Mouse (Mus musculus) forebrain, embryonic 15.5 days (tissue): ENCODE measurements around the gene Bcas3. TPM values are rescaled to one million over a fixed set of nuclear protein-coding genes. Genes with fewer than 3 reads are reported as not detected.
A peak's percentile ranks its signal among the peaks of the same experiment; 100 is the strongest.

Source experiments
- ATAC-seq: fragments of 200-750 bp; cut with Nextera tagmentation; replicated peaks from 2 replicates; pipeline ENCODE4 v1.8.0; 2017; ENCODE audit warnings: mild to moderate bottlenecking, moderate TSS enrichment, moderate library complexity
- H3K27ac ChIP-seq: fragments of 300-500 bp; sonication (generic); replicated peaks from 2 replicates; pipeline ENCODE4 v1.5.1; 2015; ENCODE audit warnings: mild to moderate bottlenecking, inconsistent platforms
- H3K27me3 ChIP-seq: fragments of 300-500 bp; sonication (generic); 2 replicates; pipeline ENCODE4 v1.6.1; 2015; ENCODE audit warnings: inconsistent platforms
- H3K36me3 ChIP-seq: fragments of 300-500 bp; sonication (generic); 2 replicates; pipeline ENCODE4 v1.6.1; 2015; ENCODE audit warnings: mild to moderate bottlenecking, inconsistent platforms
- H3K4me1 ChIP-seq: fragments of 300-500 bp; sonication (generic); 2 replicates; pipeline ENCODE4 v1.6.1; 2015; ENCODE audit warnings: inconsistent platforms
- H3K4me2 ChIP-seq: fragments of 300-500 bp; sonication (generic); replicated peaks from 2 replicates; pipeline ENCODE4 v1.6.1; 2015; ENCODE audit warnings: mild to moderate bottlenecking, inconsistent platforms
- H3K4me3 ChIP-seq: fragments of 300-500 bp; sonication (generic); 2 replicates; pipeline ENCODE4 v1.5.1; 2015; ENCODE audit warnings: mild to moderate bottlenecking, inconsistent platforms
- H3K9ac ChIP-seq: fragments of 300-500 bp; sonication (generic); replicated peaks from 2 replicates; pipeline ENCODE4 v1.6.1; 2015; ENCODE audit warnings: mild to moderate bottlenecking, inconsistent platforms
- H3K9me3 ChIP-seq: fragments of 300-500 bp; sonication (generic); 2 replicates; pipeline ENCODE4 v1.6.1; 2016; ENCODE audit warnings: inconsistent platforms
- WGBS: fragments of 180-500 bp; shearing (Covaris S2); methylation state at CpG from one replicate; pipeline ENCODE4 v1.1.7; 2015; ENCODE audit warnings: mixed read lengths; 5-methylcytosine and 5-hydroxymethylcytosine counted together
- polyA plus RNA-seq: library from polyadenylated mRNA; unstranded; fragments of >200 nt; fragmentation: Nextera tagmentation; extraction: Ambion mirVana; gene quantifications from 2 replicates; pipeline ENCODE4 v1.2.1, GENCODE M21; 2015

The Bcas3 gene
- polyA plus RNA-seq, 1 experiment from 2014 or later: 30.1 TPM

DNA sequence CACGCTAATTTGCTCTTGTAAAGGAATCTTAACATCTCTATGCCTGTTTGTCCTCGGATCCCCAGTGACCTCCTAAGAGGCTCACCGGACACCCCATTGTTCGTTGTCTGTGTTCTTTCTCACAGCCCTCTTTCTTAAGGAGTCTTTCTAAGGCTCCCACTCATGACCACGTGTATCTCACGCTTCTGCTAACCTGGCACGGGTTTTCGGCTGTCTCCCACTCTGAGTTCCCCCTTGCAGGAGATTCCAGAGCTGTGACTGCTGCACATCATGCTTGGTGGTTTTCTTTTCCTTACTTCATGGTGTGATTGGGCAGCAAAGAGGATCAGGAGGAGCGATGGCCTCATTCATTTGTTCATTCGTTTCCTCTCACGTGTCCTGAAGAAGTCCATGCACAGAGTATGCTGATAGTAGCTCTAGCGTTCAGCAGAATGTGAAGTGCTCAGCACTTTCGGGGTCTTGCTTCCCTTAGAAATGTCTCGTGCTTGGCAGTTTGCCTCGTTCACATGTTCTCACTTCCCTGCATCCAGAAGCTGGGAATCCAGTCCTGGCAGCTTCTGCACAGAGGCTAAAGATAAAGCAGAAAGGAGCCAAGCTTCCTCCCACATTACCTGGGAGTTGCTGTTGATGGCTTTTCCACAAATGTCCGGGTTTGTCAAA is 172.0 kb downstream of the Bcas3 start:
- H3K27ac ChIP-seq: no peak overlapping the region
- H3K4me1 ChIP-seq: peaks cover 23% of the 10 kb centered on the region
- WGBS: 6% methylated on average over 16 of the region's 16 CpGs
- peak overlapping the region; percentile 54 for H3K4me2 ChIP-seq
- ATAC-seq: no peak
- peaks cover 30% of the 10 kb centered on the region; the same call in 1 of the 2 replicates for H3K27me3 ChIP-seq
- H3K4me3 ChIP-seq: no peak overlapping the region
- H3K36me3 ChIP-seq: no peaks in the 10 kb centered on the region
- H3K9ac ChIP-seq: no peak overlapping the region
- H3K9me3 ChIP-seq: no peaks in the 10 kb centered on the region

DNA sequence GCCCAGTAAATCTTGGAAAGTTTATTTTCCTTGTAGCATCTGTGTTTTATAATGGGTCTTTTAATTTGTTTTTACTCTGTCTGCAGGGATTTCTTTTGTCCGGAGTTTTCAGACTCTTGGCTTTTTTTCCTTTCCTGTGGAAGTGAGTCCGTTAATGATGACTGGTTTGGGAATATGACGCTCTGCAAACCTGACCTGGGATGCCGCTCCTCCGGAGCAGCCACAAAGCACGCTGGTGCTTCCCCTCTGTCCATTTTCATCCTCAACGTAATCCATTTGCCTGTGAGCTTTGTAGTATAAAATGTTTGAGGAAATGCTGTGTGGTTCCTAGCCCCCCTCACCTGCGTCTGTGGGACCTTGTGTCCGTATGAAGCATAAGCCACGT is 172.5 kb downstream of the Bcas3 start:
- Histone ChIP-seq H3K4me3 (no peak overlapping the region), H3K27ac (no peak overlapping the region), H3K27me3 (peaks cover 27% of the 10 kb centered on the region; the same call in 1 of the 2 replicates), H3K9me3 (no peaks in the 10 kb centered on the region), H3K4me2 (peak overlapping the region; percentile 54), H3K9ac (no peak overlapping the region), H3K36me3 (no peaks in the 10 kb centered on the region), H3K4me1 (peaks cover 23% of the 10 kb centered on the region)
- no peak for ATAC-seq
- WGBS: 25% methylated on average over 10 of the region's 10 CpGs

DNA sequence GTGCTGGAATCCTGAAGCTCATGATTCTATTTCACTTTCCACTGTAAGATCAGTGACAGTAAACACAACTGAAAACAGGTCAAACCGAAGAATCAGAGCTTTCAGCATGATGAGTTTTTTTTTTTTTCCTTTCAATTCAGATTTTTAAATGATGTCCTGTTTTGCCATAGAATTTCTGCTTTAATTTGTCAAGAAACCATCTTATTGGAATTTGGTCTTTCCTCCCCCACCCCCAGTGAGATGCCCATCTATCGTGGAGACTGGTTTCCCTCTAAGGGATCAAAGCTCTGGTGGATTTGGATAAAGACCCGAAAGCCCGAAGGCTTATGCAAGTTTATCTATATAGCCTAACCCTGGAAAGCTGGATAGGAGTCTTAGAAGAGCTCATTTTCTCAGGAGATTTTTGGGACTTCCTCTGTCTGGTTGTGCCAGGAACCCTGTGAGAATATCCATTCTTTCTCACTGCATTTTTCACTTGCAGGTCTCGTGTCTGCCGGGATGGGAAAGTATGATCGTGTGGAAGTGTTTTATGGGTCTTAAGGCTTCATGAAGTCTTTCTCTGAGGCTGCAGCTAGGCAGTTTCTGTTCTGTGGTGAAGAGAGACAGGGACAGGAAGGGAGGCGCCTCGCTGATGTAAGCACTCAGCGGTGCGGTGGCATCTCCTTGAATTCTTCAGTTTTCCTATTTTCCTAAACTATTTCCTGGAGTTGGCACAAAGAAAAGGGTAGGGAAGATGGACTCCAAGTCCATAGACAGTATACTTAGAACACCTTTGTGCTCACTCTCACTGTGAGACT is 173.2 kb downstream of the Bcas3 start:
- no peak overlapping the region for H3K4me3 ChIP-seq
- 32% methylated on average over 11 of the region's 11 CpGs for WGBS
- ATAC-seq: no peak
- no peak overlapping the region for H3K27ac ChIP-seq
- H3K4me1 ChIP-seq: peaks cover 23% of the 10 kb centered on the region
- H3K9me3 ChIP-seq: no peaks in the 10 kb centered on the region
- peaks cover 27% of the 10 kb centered on the region; the same call in 1 of the 2 replicates for H3K27me3 ChIP-seq
- H3K4me2 ChIP-seq: no peak overlapping the region
- H3K9ac ChIP-seq: no peak overlapping the region
- H3K36me3 ChIP-seq: no peaks in the 10 kb centered on the region

DNA sequence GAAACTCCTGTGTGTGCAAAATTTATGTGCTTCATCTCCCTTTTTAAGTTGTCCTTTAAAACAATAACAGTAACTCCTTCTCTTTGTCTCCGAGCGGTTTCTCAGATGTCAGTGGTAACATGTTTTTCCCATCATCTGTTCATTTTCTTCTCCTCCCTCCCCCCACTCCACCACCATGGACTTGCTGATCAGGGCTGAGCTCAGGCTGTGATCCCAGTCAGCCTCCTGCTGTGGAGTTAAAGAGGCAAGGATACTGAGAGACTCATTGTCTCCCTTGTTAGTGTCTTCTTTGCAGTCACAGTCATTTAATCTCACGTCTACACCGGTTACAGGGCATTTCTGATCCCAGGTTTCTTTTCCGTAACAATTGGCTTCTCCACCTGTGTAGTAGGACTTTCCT is 174.3 kb downstream of the Bcas3 start:
- Histone ChIP-seq H3K4me3 (no peak overlapping the region), H3K9me3 (no peaks in the 10 kb centered on the region), H3K27ac (no peak overlapping the region), H3K27me3 (peaks cover 22% of the 10 kb centered on the region; the same call in 1 of the 2 replicates), H3K36me3 (no peaks in the 10 kb centered on the region), H3K4me2 (no peak overlapping the region), H3K4me1 (peaks cover 23% of the 10 kb centered on the region), H3K9ac (no peak overlapping the region)
- ATAC-seq: no peak
- WGBS: 23% methylated on average over 5 of the region's 5 CpGs

DNA sequence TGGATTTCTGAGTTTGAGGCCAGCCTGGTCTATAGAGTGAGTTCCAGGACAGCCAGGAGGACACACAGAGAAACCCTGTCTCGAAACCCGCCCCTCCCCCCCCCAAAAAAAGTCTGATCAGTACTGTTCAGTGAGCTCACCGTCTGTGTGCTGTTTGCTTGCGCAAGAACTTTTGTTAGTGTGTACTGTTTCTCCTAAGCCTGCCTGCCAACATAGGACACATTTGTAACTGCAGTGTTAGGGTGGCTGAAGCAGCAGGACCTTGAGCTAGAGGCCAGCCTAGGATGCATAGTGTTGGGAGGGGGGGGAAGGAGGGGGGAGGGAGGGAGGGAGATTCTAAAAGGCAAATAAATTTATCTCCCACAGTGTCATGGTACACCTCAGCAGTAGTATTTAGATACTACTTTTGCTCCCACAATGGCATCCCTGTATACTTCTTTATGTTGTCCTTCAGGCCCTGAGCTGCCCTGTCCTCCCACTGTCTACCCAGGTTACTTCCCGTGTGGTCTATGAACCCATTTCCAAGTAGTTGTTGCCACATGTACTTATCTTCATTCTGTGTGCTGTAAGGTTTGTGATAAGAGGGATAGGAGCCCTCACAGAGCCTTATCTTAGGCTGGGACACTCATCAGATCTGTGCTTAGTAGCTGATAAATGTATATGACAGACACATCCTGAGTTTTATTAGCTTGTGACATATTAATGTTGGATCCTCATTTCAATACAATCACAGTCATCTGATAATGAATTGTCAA is 176.7 kb downstream of the Bcas3 start:
- no peak overlapping the region for H3K27ac ChIP-seq
- 67% methylated on average over 5 of the region's 5 CpGs for WGBS

DNA sequence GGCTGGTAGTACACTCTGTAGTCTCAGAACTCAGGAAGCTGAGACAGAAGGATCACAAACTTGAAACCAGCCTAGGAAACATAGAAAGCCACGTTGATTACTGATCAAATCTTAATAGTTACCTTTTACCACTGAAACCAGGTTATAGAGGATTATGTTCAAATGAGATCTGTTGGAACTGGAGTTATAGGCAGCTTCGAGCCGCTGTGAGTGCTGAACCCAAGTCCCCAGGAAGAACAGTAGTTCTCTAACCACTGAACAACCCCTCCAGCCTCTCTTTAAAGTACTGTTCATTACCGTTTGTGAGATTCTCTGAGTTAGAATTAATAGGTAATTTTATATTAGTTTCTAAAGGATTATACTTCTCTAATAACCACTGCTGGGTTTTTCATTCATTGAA is 188.0 kb downstream of the Bcas3 start:
- Histone ChIP-seq H3K4me1 (0 out of 2 replicates have a peak, but pooled peaks cover 4% of the 10 kb centered on the region), H3K9ac (no peak overlapping the region), H3K4me3 (no peak overlapping the region), H3K36me3 (no peaks in the 10 kb centered on the region), H3K4me2 (no peak overlapping the region), H3K27me3 (no peaks in the 10 kb centered on the region), H3K27ac (no peak overlapping the region), H3K9me3 (no peaks in the 10 kb centered on the region)
- WGBS: 82% methylated on average over 4 of the region's 4 CpGs
- no peak for ATAC-seq

More for the DNA sequence above, 176.7 kb downstream of the Bcas3 start:
- H3K4me2 ChIP-seq: no peak overlapping the region
- H3K9ac ChIP-seq: no peak overlapping the region
- H3K36me3 ChIP-seq: no peaks in the 10 kb centered on the region
- no peak overlapping the region for H3K4me3 ChIP-seq
- H3K27me3 ChIP-seq: peaks cover 16% of the 10 kb centered on the region; the same call in 1 of the 2 replicates
- no peak for ATAC-seq
- H3K9me3 ChIP-seq: no peaks in the 10 kb centered on the region
- H3K4me1 ChIP-seq: peaks cover 14% of the 10 kb centered on the region

DNA sequence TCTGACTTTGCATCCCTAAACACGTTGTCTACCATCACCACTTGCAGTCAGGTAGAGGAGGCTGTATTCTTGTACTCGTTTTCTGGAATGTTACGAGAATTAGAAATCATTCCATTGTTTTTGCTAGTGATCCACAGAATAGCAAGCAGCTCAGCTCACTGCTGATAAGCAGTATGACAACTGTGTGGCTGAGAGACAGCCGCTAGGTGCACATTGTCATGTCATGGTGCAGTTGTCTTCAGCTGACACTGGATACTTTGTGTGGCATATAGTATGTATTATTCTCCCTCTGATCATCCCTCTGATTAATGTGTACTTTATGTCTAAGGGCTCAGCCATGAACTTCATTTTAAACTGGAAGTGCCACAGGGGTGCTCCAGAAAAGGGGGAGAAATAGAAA is 190.3 kb downstream of the Bcas3 start:
- no peak overlapping the region for H3K27ac ChIP-seq
- 0 out of 2 replicates have a peak, but pooled peaks cover 4% of the 10 kb centered on the region for H3K4me1 ChIP-seq
- no peaks in the 10 kb centered on the region for H3K9me3 ChIP-seq
- H3K36me3 ChIP-seq: no peaks in the 10 kb centered on the region
- no peak overlapping the region for H3K9ac ChIP-seq
- 81% methylated on average over 4 of the region's 4 CpGs for WGBS
- H3K4me3 ChIP-seq: no peak overlapping the region
- no peak for ATAC-seq
- H3K27me3 ChIP-seq: no peaks in the 10 kb centered on the region
- H3K4me2 ChIP-seq: no peak overlapping the region

GRCm38 (mm10) chr11:85545602-85546001 is 192.6 kb downstream of the Bcas3 start:
- Histone ChIP-seq H3K27ac (no peak overlapping the region), H3K36me3 (no peaks in the 10 kb centered on the region), H3K9ac (no peak overlapping the region), H3K4me2 (no peak overlapping the region), H3K4me1 (no peaks in the 10 kb centered on the region), H3K4me3 (no peak overlapping the region), H3K9me3 (no peaks in the 10 kb centered on the region), H3K27me3 (no peaks in the 10 kb centered on the region)
- WGBS: 56% methylated on average over 5 of the region's 5 CpGs
- ATAC-seq: no peak

GRCm38 (mm10) chr11:85547966-85548365 is 195.0 kb downstream of the Bcas3 start:
- no peak overlapping the region for H3K27ac ChIP-seq
- no peak overlapping the region for H3K4me3 ChIP-seq
- 60% methylated on average over 6 of the region's 6 CpGs for WGBS
- no peak for ATAC-seq
- H3K36me3 ChIP-seq: no peaks in the 10 kb centered on the region
- no peaks in the 10 kb centered on the region for H3K9me3 ChIP-seq
- no peak overlapping the region for H3K9ac ChIP-seq
- no peaks in the 10 kb centered on the region for H3K27me3 ChIP-seq
- H3K4me2 ChIP-seq: no peak overlapping the region
- H3K4me1 ChIP-seq: no peaks in the 10 kb centered on the region

GRCm38 (mm10) chr11:85549651-85550050 is 196.7 kb downstream of the Bcas3 start:
- ATAC-seq: no peak
- H3K9me3 ChIP-seq: no peaks in the 10 kb centered on the region
- no peaks in the 10 kb centered on the region for H3K27me3 ChIP-seq
- H3K4me1 ChIP-seq: no peaks in the 10 kb centered on the region
- H3K36me3 ChIP-seq: no peaks in the 10 kb centered on the region
- 86% methylated on average over 3 of the region's 3 CpGs for WGBS
- H3K4me2 ChIP-seq: no peak overlapping the region
- no peak overlapping the region for H3K27ac ChIP-seq
- no peak overlapping the region for H3K9ac ChIP-seq
- no peak overlapping the region for H3K4me3 ChIP-seq

DNA sequence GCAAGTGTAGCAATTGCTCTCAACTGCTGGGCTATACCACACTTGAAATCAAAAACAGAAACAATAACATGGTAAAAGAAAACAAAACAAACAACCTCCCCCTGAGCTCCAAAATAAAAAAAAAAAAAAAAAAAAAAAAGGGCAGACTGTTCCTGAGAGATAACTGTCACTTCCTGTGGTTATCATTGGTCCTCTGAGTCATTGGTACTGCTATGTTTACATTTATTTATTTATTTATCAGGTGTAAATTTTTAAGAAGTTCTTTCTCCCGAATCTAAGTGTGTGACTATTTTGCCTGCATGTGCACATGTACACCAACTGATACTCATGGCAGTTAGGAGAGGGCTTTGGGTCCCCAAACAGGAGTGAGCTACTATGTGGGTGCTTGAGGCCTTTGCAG is 202.1 kb downstream of the Bcas3 start:
- H3K9me3 ChIP-seq: no peaks in the 10 kb centered on the region
- H3K4me2 ChIP-seq: no peak overlapping the region
- H3K36me3 ChIP-seq: no peaks in the 10 kb centered on the region
- no peak overlapping the region for H3K4me3 ChIP-seq
- H3K4me1 ChIP-seq: no peaks in the 10 kb centered on the region
- H3K27me3 ChIP-seq: no peaks in the 10 kb centered on the region
- no peak for ATAC-seq
- no peak overlapping the region for H3K9ac ChIP-seq
- WGBS: 75% methylated on average over 1 of the region's 1 CpGs
- no peak overlapping the region for H3K27ac ChIP-seq

DNA sequence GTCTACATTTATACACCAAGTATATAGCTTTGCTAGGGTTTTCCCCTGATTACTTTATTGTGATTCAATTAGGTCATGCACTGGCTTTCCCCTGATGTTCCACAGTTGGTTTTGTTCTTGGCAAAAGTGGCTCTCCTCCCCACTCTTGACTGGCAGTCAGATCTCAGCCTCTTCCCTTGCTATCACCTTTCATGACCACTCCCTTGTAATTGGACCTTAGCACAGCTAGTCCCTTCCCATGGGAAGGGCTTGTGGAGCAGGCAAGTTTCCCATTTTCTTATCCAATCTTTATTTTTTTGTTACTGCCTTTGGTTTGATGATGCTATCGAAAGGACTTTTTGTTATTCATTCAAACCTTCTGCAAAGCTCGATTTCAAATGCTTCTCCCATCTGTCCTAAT is 202.8 kb downstream of the Bcas3 start:
- H3K4me1 ChIP-seq: no peaks in the 10 kb centered on the region
- no peaks in the 10 kb centered on the region for H3K36me3 ChIP-seq
- no peaks in the 10 kb centered on the region for H3K9me3 ChIP-seq
- no peak overlapping the region for H3K9ac ChIP-seq
- WGBS: 63% methylated on average over 2 of the region's 2 CpGs
- ATAC-seq: no peak
- no peak overlapping the region for H3K4me2 ChIP-seq
- no peak overlapping the region for H3K27ac ChIP-seq
- H3K27me3 ChIP-seq: no peaks in the 10 kb centered on the region
- H3K4me3 ChIP-seq: no peak overlapping the region
